Mouse (Mus musculus) cerebellum, adult 11 months (tissue): ENCODE measurements around the gene Ddo.

Experiments
- DNase-seq: peaks from one replicate; pipeline ENCODE4 v3.0.0; 2022

The Ddo gene

DNA sequence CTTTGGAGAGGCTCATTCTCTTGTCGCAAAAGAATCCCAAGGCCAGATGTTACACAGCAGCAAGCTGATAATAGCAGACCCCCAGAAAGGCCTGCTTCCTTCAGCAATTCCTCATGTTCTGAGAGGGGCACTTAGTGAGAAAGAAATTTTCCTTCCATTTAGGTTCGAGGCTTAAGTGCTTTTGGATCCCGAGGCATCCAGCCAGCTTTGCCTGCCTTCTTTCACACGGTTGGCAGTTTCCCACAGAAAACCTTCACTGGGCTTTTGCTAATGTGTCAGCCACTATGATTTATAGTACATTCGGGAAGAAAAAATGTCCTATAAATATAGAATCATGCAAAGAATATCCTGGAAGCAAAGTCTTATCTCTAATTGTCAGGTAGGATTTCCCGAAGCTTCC lies 89.3 kb downstream of the Ddo start:
- no peak for DNase-seq

DNA sequence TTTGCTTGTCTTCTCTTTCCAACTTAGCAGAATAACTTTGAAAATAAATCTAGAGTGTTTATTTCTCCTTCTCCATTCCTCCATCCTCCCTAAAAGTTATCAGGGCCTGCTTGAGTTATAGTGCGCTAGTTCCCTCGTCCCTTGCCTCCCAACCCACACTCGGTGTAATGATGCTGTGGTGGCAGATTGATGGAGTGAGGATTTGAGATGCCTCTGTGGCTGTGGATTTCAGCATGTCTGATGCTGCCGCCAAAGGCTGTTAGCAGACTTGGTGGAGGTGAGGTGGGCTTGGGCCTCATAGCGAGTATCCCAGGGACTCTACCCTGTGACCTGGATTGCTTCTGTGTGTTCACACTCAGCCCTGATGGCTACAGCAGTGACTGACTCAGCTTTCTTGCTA lies 91.1 kb downstream of the Ddo start:
- no peak for DNase-seq

DNA sequence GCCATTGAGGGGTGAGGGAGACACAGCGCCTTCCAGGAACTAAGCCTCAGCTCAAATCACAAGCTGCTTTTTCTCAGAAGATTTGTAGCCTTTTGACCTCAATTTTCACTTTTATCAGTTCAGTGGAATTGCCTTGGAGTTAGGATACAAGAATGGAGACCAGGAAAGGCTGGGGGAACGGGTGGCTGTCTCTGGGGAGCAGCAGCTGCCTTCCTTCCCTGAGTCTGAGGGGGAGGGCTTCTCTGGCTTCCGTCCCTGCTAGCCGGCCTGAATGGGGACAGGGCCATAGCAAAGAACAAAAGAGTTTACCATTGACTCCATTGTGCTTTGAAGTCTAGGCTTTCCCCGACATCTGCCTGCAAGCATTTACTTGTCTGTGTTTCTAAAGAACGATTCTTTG lies 94.5 kb downstream of the Ddo start:
- DNase-seq = no peak

DNA sequence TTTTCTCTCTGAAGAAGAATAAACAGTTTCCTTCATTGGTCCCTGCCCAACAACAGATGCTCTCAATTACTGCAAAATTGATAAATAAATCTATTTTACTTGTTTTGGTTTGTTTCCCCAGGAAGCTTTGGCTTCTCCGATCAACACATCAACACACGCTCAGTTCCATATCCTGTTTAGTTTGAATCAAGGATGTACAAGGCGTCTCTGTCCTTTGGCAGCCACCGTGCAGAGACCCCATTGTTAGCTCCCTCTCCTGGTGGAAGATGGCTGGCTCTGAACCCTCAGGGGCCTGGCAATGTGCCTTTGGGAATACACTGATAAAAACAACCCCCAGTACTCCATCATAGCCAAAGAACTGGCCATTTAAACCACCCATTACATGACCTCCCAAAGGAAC lies 95.3 kb downstream of the Ddo start:
- no peak for DNase-seq

DNA sequence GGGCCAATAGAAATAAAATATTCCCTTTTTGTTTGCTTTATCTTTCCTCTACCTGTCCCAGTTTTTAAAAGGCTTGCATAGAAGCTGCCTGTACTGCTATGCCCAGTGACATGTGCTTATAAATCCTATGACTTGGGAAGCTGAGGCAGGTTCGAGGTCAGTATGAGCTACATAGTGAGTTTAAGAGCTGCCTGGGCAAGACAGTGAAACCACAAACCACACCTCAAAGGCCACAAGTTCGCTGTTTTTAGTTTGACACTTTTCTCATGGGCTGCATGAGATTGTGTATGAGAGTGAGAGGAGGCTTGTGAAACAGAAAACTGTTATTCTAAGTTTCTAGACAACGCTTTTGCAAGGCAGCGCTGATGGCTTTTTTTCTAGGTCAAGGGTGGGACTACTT lies 95.7 kb downstream of the Ddo start:
- DNase-seq = no peak

DNA sequence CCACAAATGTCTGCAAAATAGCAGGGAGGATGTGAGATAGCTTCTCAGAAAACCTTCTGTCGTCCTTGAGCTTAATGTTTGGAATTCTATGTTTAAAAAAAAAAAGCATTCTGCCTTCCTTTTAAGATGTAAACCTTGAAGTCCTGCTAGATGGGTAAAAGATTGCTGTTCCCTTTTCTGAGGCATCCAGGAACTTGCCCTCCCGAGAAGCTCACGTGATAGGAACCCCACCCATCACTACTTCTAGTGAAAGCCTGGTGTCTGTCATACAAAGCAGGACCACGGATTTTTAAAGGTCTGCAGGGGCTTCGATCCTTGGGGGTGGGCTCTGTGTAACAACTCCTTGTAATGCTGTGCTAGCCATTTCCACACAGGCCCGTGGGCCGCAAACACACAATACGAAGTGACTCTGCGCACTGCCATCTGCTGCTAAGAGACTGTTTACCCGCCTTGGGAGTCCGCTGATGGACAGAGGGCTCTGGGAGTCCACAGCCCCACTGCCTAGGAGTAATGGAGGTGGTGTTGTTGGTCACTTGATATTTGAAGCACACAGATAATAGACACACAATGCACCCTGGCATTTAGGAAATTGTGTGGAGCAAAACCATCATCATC lies 96.6 kb downstream of the Ddo start:
- no peak for DNase-seq

DNA sequence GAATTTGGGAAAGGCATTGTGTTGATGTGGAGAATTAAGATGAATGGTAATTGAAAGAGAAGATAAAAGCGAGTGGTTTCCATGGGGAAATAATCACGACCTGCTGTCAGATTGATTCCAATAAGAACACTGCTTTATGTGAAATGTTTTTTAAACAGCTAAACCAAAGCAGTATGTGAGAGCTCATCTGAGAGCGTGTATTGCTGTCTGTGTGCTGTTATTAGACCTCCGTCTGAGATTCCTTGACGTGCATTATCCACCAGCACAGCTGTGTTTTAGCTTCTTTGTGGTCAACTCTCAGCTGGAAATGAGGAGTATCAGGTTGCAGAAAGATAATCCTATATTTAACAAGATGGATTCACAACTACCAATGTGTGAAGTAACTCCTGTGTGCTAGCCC lies 97.2 kb downstream of the Ddo start:
- DNase-seq = no peak

DNA sequence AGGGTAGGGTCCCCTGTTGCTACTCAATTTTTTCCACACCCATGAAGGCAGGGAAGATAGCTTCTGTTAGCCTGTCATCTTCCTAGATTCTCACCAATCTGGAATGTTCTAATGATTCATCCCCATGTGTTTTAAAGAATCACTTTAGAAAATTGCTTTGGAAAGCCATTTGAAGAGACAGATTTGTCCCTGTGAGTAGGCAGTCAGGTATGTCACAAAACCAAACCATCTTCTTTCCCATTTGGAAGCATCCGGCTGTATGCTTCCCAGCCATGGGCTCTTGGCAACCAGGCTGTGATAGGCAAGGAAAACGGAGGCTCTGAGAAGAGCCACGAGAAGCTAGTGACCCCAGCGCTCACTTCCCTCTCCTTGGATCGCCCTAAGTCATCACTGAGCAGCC lies 100.4 kb downstream of the Ddo start:
- no peak for DNase-seq
